Mouse (Mus musculus) spleen, adult 2 months (tissue): ENCODE measurements around the gene Pard3.

Experiments
- CTCF ChIP-seq: fragments of 200-500 bp; IDR thresholded peaks from 2 replicates; pipeline ENCODE4 v1.5.1; 2011; ENCODE audit warnings: mild to moderate bottlenecking, inconsistent platforms; ENCODE audit not compliant: insufficient read depth, insufficient read length, insufficient replicate concordance; ENCODE audit errors: extremely low read depth
- POLR2A ChIP-seq: fragments of 200-500 bp; IDR thresholded peaks from 2 replicates; pipeline ENCODE4 v1.6.1; 2011; ENCODE audit warnings: low read depth, low read length, inconsistent platforms

DNA sequence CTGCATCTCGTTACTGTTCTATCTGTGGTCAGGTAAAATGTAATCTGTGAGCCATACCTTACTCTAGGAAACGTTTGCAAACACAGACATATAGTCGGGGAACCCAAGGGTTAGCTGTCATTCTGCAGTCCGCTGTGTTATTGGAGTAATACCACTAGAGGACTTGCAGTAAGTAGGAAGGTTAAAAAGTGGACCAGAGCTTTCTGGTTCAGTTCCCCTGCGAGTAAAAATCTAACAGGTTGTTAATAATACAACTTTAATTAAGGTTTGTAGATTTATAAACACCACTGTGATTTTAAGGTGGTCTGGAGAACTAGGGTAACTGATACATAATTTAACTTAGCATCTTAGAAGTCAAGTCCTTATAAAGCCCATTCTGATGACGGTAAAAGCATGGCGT lies 277.4 kb downstream of the Pard3 start:
- TF ChIP-seq CTCF (no peak), POLR2A (no peak)
